Mouse (Mus musculus) limb, embryonic 10.5 days (tissue): ENCODE measurements at regions not wholly inside any gene's neighbourhood (a gene's known extent, or its start where the extent isn't known, plus 50 kb on each side); places are given as distances from the start of the nearest gene placed in this dataset.

Experiments
- DNase-seq: peaks from one replicate; pipeline ENCODE4 v3.0.0-alpha.2; 2017; ENCODE audit warnings: low spot score
- H3K27ac ChIP-seq: fragments of 300-500 bp; sonication (generic); 2 replicates; pipeline ENCODE4 v1.5.1; 2016; ENCODE audit warnings: mild to moderate bottlenecking
- H3K27me3 ChIP-seq: fragments of 300-500 bp; sonication (generic); 2 replicates; pipeline ENCODE4 v1.6.1; 2016; ENCODE audit warnings: low read depth, mild to moderate bottlenecking; ENCODE audit not compliant: poor library complexity, severe bottlenecking
- H3K36me3 ChIP-seq: fragments of 300-500 bp; sonication (generic); 2 replicates; pipeline ENCODE4 v1.6.1; 2016; ENCODE audit warnings: mild to moderate bottlenecking, moderate library complexity
- H3K4me1 ChIP-seq: fragments of 300-500 bp; sonication (generic); 2 replicates; pipeline ENCODE4 v1.6.1; 2016
- H3K4me3 ChIP-seq: fragments of 300-500 bp; sonication (generic); 2 replicates; pipeline ENCODE4 v1.5.1; 2016; ENCODE audit warnings: mild to moderate bottlenecking, moderate library complexity
- H3K9me3 ChIP-seq: fragments of 300-500 bp; sonication (generic); replicated peaks from 2 replicates; pipeline ENCODE4 v1.6.1; 2016; ENCODE audit warnings: mild to moderate bottlenecking
- WGBS: fragments of 180-500 bp; shearing (Covaris S2); methylation state at CpG from one replicate; pipeline ENCODE4 v1.1.7; 2016; 5-methylcytosine and 5-hydroxymethylcytosine counted together

DNA sequence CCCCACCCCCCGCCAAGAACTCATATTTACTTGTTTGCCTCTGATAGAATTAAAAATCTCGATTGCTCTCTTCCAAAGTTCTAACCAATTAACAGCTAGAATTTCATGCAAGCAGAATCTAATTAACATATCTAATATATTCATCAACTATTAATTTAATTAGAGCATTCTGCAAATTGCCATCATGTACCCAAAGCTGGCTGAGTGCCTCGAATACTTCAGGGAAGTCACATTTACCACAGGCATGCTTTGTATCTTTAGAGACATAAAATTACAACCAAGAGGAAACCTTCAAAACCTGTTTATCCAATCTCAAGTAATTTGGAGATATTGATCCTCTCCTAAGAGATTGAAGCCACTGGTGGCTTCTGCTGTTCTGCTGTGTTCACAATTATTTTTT lies 401.6 kb upstream of the Nmur2 start:
- no peaks in the 10 kb centered on the region for H3K9me3 ChIP-seq

GRCm38 (mm10) chr11:56441071-56441470 lies 400.3 kb upstream of the Nmur2 start:
- Histone ChIP-seq H3K36me3 (no peaks in the 10 kb centered on the region), H3K9me3 (no peaks in the 10 kb centered on the region), H3K4me1 (0 out of 2 replicates have a peak, but pooled peaks cover 4% of the 10 kb centered on the region), H3K4me3 (no peak overlapping the region), H3K27me3 (no peaks in the 10 kb centered on the region), H3K27ac (no peak overlapping the region)
- WGBS, result 75% methylated on average over 2 of the region's 2 CpGs
- no peak for DNase-seq

More for the DNA sequence above, 401.6 kb upstream of the Nmur2 start:
- Histone ChIP-seq H3K36me3 (no peaks in the 10 kb centered on the region), H3K27me3 (no peaks in the 10 kb centered on the region), H3K27ac (no peak overlapping the region), H3K4me1 (0 out of 2 replicates have a peak, but pooled peaks cover 4% of the 10 kb centered on the region), H3K4me3 (no peak overlapping the region)
- 85% methylated on average over 3 of the region's 3 CpGs for WGBS
- DNase-seq, result no peak

DNA sequence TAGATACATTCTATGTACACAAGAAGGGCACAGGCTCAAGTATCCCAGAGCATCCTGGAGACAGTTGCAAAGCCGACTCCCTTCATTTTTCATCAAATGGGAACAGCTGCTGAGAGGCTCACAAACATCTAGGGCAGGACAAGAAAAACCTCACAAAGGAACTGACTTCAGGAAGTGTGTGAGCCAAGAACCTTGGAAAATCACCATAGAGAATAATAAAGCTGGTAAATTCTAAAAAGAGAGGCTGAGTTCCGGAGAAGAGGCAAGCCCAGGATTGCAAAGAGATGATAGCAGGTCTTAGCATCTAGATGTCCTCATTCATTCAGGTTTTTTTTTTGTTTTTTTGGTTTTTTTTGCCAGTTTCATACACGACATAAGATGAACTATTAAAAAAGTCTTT lies 390.3 kb upstream of the Nmur2 start:
- no peaks in the 10 kb centered on the region for H3K9me3 ChIP-seq
- H3K27ac ChIP-seq, result no peak overlapping the region
- DNase-seq, result no peak
- no peak overlapping the region for H3K4me3 ChIP-seq
- no peaks in the 10 kb centered on the region for H3K36me3 ChIP-seq
- WGBS, result 86% methylated on average over 3 of the region's 3 CpGs
- no peaks in the 10 kb centered on the region for H3K27me3 ChIP-seq
- H3K4me1 ChIP-seq, result no peaks in the 10 kb centered on the region

- Histone ChIP-seq H3K9me3 (no peaks in the 10 kb centered on the region), H3K4me1 (no peaks in the 10 kb centered on the region), H3K36me3 (no peaks in the 10 kb centered on the region), H3K27me3 (no peaks in the 10 kb centered on the region), H3K4me3 (no peak overlapping the region), H3K27ac (no peak overlapping the region)
- DNase-seq, result no peak
- WGBS, result 91% methylated on average over 1 of the region's 1 CpGs
Measured at GRCm38 (mm10) chr11:56384761-56385160, 344.0 kb upstream of the Nmur2 start.

GRCm38 (mm10) chr11:56377535-56377934 lies 336.7 kb upstream of the Nmur2 start:
- H3K36me3 ChIP-seq, result no peaks in the 10 kb centered on the region
- H3K27ac ChIP-seq, result no peak overlapping the region

GRCm38 (mm10) chr11:56374329-56374728 lies 333.5 kb upstream of the Nmur2 start:
- whole genome bisulfite sequencing, result 78% methylated on average over 6 of the region's 6 CpGs

More at GRCm38 (mm10) chr11:56377535-56377934, 336.7 kb upstream of the Nmur2 start:
- H3K27me3 ChIP-seq, result no peaks in the 10 kb centered on the region
- H3K4me3 ChIP-seq, result no peak overlapping the region
- WGBS, result 90% methylated on average over 5 of the region's 5 CpGs
- no peak for DNase-seq
- H3K4me1 ChIP-seq, result no peaks in the 10 kb centered on the region
- H3K9me3 ChIP-seq, result no peaks in the 10 kb centered on the region

GRCm38 (mm10) chr11:56373624-56374023 lies 332.8 kb upstream of the Nmur2 start:
- no peaks in the 10 kb centered on the region for H3K9me3 ChIP-seq
- no peaks in the 10 kb centered on the region for H3K27me3 ChIP-seq
- no peak for DNase-seq
- no peak overlapping the region for H3K27ac ChIP-seq
- 93% methylated on average over 4 of the region's 4 CpGs for WGBS
- no peaks in the 10 kb centered on the region for H3K4me1 ChIP-seq
- no peaks in the 10 kb centered on the region for H3K36me3 ChIP-seq
- no peak overlapping the region for H3K4me3 ChIP-seq

More at GRCm38 (mm10) chr11:56374329-56374728, 333.5 kb upstream of the Nmur2 start:
- no peaks in the 10 kb centered on the region for H3K27me3 ChIP-seq
- no peak overlapping the region for H3K4me3 ChIP-seq
- H3K27ac ChIP-seq, result no peak overlapping the region
- H3K9me3 ChIP-seq, result no peaks in the 10 kb centered on the region
- no peaks in the 10 kb centered on the region for H3K4me1 ChIP-seq
- no peaks in the 10 kb centered on the region for H3K36me3 ChIP-seq
- no peak for DNase-seq

GRCm38 (mm10) chr11:56357690-56358089 lies 316.9 kb upstream of the Nmur2 start:
- no peak for DNase-seq
- no peaks in the 10 kb centered on the region for H3K36me3 ChIP-seq
- 85% methylated on average over 2 of the region's 2 CpGs for WGBS

GRCm38 (mm10) chr11:56351798-56352366 lies 311.1 kb upstream of the Nmur2 start:
- Histone ChIP-seq H3K4me3 (no peak overlapping the region), H3K36me3 (no peaks in the 10 kb centered on the region), H3K27me3 (no peaks in the 10 kb centered on the region), H3K27ac (no peak overlapping the region), H3K4me1 (no peaks in the 10 kb centered on the region), H3K9me3 (no peaks in the 10 kb centered on the region)
- 85% methylated on average over 7 of the region's 7 CpGs for WGBS
- DNase-seq, result no peak

More at GRCm38 (mm10) chr11:56357690-56358089, 316.9 kb upstream of the Nmur2 start:
- Histone ChIP-seq H3K27me3 (no peaks in the 10 kb centered on the region), H3K4me1 (no peaks in the 10 kb centered on the region), H3K9me3 (no peaks in the 10 kb centered on the region), H3K27ac (no peak overlapping the region), H3K4me3 (no peak overlapping the region)

DNA sequence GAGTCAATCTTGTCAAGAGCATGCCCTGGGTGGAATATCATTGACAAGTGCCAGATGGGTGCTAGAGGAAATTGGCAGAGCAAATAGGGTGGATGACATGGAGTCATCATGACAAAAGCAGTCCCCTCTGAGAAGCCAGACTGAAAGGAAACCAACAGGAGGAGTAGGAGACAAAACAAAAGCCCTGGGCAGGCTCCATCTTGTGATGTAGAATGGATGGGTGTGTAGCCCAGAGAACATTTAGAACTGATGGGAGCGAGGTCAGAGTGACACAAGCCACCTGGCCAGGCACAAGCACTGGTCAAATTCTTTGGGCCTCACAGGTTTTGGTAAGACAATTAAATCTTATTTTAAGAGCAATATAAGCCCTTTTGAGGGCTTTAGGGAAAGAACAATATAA lies 310.4 kb upstream of the Nmur2 start:
- no peaks in the 10 kb centered on the region for H3K36me3 ChIP-seq
- no peaks in the 10 kb centered on the region for H3K9me3 ChIP-seq
- DNase-seq, result no peak
- no peaks in the 10 kb centered on the region for H3K27me3 ChIP-seq
- no peak overlapping the region for H3K4me3 ChIP-seq
- 81% methylated on average over 1 of the region's 1 CpGs for WGBS
- H3K27ac ChIP-seq, result no peak overlapping the region
- H3K4me1 ChIP-seq, result no peaks in the 10 kb centered on the region

- 90% methylated on average over 3 of the region's 3 CpGs for WGBS
- Histone ChIP-seq H3K27me3 (no peaks in the 10 kb centered on the region), H3K4me1 (no peaks in the 10 kb centered on the region), H3K27ac (no peak overlapping the region), H3K4me3 (no peak overlapping the region), H3K36me3 (no peaks in the 10 kb centered on the region), H3K9me3 (no peaks in the 10 kb centered on the region)
- no peak for DNase-seq
Measured at GRCm38 (mm10) chr11:56349766-56350165, 309.0 kb upstream of the Nmur2 start.

GRCm38 (mm10) chr11:56348408-56348807 lies 307.6 kb upstream of the Nmur2 start:
- Histone ChIP-seq H3K27ac (no peak overlapping the region), H3K4me1 (no peaks in the 10 kb centered on the region), H3K27me3 (no peaks in the 10 kb centered on the region), H3K9me3 (no peaks in the 10 kb centered on the region), H3K4me3 (no peak overlapping the region), H3K36me3 (no peaks in the 10 kb centered on the region)
- no peak for DNase-seq
- WGBS, result 92% methylated on average over 5 of the region's 5 CpGs

GRCm38 (mm10) chr11:56343083-56343482 lies 302.3 kb upstream of the Nmur2 start:
- no peaks in the 10 kb centered on the region for H3K36me3 ChIP-seq
- H3K27ac ChIP-seq, result no peak overlapping the region
- no peaks in the 10 kb centered on the region for H3K4me1 ChIP-seq
- H3K4me3 ChIP-seq, result no peak overlapping the region
- H3K27me3 ChIP-seq, result no peaks in the 10 kb centered on the region
- DNase-seq, result no peak
- H3K9me3 ChIP-seq, result no peaks in the 10 kb centered on the region
- WGBS, result 86% methylated on average over 5 of the region's 5 CpGs

- Histone ChIP-seq H3K4me1 (no peaks in the 10 kb centered on the region), H3K27me3 (no peaks in the 10 kb centered on the region), H3K27ac (no peak overlapping the region), H3K36me3 (no peaks in the 10 kb centered on the region), H3K9me3 (no peaks in the 10 kb centered on the region), H3K4me3 (no peak overlapping the region)
- DNase-seq, result no peak
- WGBS, result 78% methylated on average over 1 of the region's 1 CpGs
Measured at GRCm38 (mm10) chr11:56341731-56342130, 300.9 kb upstream of the Nmur2 start.
